Mouse (Mus musculus): ENCODE results near the gene Kyat1. TPM values are rescaled to one million over a fixed set of nuclear protein-coding genes. Genes with fewer than 3 reads are reported as not detected.
"Not testable (repeated sequence)": the region's sequence is repeated elsewhere in the genome, so short reads cannot be mapped to it uniquely, and the experiment has no call there.

Kyat1 gene
- polyA plus RNA-seq, 1 experiment from 2014 or later, result 8.3 TPM

DNA sequence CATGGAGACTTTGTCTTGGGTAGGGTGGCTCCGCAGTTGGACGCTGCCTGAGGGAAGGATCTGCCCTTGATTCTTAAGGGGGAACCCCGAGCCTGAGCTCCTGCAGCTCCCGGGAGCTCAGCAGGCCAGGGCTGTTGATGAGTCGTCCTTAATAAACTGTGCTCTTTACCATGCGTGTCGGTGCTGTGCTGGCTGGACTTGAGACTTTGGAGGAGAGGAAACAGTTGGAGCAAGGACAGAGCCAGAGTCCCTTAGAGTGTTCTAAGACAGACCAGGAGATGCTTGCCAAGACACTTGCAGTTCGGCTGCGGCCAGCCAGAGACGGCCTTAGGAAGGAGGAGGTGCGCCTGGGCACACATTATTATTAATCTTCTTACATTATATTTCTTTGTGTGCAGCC lies 53.8 kb downstream of the Kyat1 start:
- Histone ChIP-seq H3K27me3 (ENCODE audit: low read depth, poor library complexity, severe bottlenecking) (no peaks in the 10 kb centered on the region), H3K27ac (replicated peaks) (no peak overlapping the region), H3K4me3 (no peak overlapping the region), H3K36me3 (peaks cover 50% of the 10 kb centered on the region), H3K4me1 (no peaks in the 10 kb centered on the region), H3K9me3 (replicated peaks) (no peaks in the 10 kb centered on the region)
- DNase-seq (ENCODE audit: low spot score), result no peak
- WGBS, result 94% methylated on average over 11 of the region's 11 CpGs

DNA sequence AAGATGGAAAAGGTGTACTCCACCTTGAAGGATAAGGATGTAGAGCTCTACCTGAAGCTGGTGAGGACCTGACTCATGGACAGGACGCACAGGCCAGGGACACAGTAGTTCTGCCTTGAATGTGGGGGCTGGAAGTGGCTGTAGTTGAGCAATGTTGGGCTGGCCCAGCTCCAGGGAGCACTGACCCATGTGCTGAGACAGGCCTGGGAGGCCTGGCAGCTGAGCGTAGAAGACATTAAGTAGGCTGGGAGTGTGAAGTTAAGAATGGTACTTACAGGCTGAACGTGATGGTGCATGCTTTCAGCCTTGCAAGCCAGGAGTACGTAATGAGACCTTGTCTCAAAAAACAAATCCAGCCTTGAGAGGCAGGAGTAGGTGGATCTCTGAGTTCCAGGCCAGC lies 58.2 kb downstream of the Kyat1 start:
- Histone ChIP-seq H3K4me3 (no peak overlapping the region), H3K9me3 (replicated peaks) (no peaks in the 10 kb centered on the region), H3K27ac (replicated peaks) (no peak overlapping the region), H3K27me3 (ENCODE audit: low read depth, poor library complexity, severe bottlenecking) (no peaks in the 10 kb centered on the region), H3K36me3 (peaks cover 88% of the 10 kb centered on the region), H3K4me1 (no peaks in the 10 kb centered on the region)
- no peak for DNase-seq (ENCODE audit: low spot score)
- 97% methylated on average over 4 of the region's 4 CpGs for WGBS

DNA sequence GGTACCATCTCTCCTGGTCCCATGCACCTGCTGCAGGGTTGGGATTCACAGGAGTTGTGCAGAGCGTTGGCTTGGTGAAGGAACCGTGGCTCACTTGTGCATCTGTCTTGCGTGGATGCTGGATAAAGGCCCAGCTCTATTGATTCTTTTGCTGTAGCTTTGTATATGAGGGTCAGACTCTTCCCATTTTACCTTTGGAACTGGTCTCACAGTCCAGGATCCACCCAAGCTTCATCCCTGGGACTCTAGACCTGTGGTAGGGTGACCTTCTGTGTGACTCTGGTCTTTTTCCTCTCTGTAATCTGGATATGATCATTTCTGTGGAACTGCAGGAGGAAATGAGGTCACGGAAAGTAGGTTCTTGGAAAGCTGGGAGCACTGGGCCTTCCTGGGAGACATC lies 61.2 kb downstream of the Kyat1 start:
- Histone ChIP-seq H3K9me3 (replicated peaks) (no peaks in the 10 kb centered on the region), H3K4me3 (no peak overlapping the region), H3K36me3 (peaks cover 90% of the 10 kb centered on the region), H3K4me1 (no peaks in the 10 kb centered on the region), H3K27me3 (ENCODE audit: low read depth, poor library complexity, severe bottlenecking) (no peaks in the 10 kb centered on the region), H3K27ac (replicated peaks) (no peak overlapping the region)
- 90% methylated on average over 4 of the region's 4 CpGs for WGBS
- no peak for DNase-seq (ENCODE audit: low spot score)

DNA sequence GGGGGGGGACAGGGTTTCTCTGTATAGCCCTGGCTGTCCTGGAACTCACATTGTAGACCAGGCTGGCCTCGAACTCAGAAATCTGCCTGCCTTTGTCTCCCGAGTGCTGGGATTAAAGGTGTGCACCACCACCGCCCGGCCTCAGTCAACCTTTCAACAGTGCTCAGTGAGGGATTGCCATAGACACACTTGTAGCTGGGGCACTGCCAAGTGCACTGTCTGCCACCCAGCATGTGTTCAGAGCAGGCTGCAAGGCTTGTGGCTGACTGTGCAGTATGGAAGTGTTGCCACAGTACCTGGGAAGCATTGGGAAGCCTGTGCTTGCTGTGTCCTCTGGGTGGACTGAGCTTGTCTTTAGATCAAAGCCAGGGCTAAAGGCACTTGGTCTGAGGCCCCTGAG lies 65.6 kb downstream of the Kyat1 start:
- H3K27ac ChIP-seq (replicated peaks); H3K27me3 ChIP-seq (ENCODE audit: low read depth, poor library complexity, severe bottlenecking); H3K4me3 ChIP-seq; DNase-seq (ENCODE audit: low spot score); H3K9me3 ChIP-seq (replicated peaks): not testable (repeated sequence)
- WGBS, result 94% methylated on average over 4 of the region's 4 CpGs
- H3K36me3 ChIP-seq, result peaks cover 90% of the 10 kb centered on the region
- peaks cover 12% of the 10 kb centered on the region for H3K4me1 ChIP-seq

DNA sequence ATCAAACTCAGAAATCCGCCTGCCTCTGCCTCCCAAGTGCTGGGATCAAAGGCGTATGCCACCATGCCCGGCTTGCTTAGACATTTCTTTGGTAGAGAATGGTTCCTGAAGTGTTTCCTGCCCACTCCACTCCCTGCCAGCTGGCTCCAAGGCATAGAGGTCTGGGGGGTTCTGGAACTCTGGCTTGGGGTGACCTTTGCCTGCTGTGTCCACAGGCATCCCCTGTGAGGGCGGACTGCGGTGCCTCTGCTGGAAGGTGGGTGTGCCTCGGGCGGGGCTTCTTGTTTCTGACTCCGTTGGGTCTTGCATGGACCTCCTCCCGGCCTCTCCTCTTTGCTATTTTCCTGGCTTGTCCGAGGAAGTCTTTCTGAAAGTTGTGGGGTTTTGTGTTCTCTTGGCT lies 69.2 kb downstream of the Kyat1 start:
- Histone ChIP-seq H3K4me1 (peaks cover 34% of the 10 kb centered on the region), H3K9me3 (replicated peaks) (no peaks in the 10 kb centered on the region), H3K27me3 (ENCODE audit: low read depth, poor library complexity, severe bottlenecking) (no peaks in the 10 kb centered on the region), H3K4me3 (no peak overlapping the region), H3K36me3 (peaks cover 55% of the 10 kb centered on the region), H3K27ac (replicated peaks) (no peak overlapping the region)
- WGBS, result 93% methylated on average over 10 of the region's 10 CpGs
- no peak for DNase-seq (ENCODE audit: low spot score)

Other genes with a start within 250 kb of the Kyat1 start
- 91.7 and 116 TPM in 2 replicates for gene Sptan1, start 240.3 kb downstream of the Kyat1 start, polyA plus RNA-seq (2016; fragmentation: Nextera tagmentation; extraction: Ambion mirVana)
- gene Wdr34, start 157.0 kb downstream of the Kyat1 start, polyA plus RNA-seq (2016; fragmentation: Nextera tagmentation; extraction: Ambion mirVana), result 26.6 and 30.5 TPM in 2 replicates
- 777 and 858 TPM in 2 replicates for gene Set, start 148.5 kb downstream of the Kyat1 start, polyA plus RNA-seq (2016; fragmentation: Nextera tagmentation; extraction: Ambion mirVana)
- 12.1 and 13.5 TPM in 2 replicates for gene Pkn3, start 128.2 kb downstream of the Kyat1 start, polyA plus RNA-seq (2016; fragmentation: Nextera tagmentation; extraction: Ambion mirVana)
- gene Zdhhc12, start 112.2 kb downstream of the Kyat1 start, polyA plus RNA-seq (2016; fragmentation: Nextera tagmentation; extraction: Ambion mirVana), result 36.8 and 41.9 TPM in 2 replicates
- gene Zer1, start 81.3 kb downstream of the Kyat1 start, polyA plus RNA-seq (2016; fragmentation: Nextera tagmentation; extraction: Ambion mirVana), result 6.0 and 8.3 TPM in 2 replicates
- gene Tbc1d13, start 72.1 kb downstream of the Kyat1 start, polyA plus RNA-seq (2016; fragmentation: Nextera tagmentation; extraction: Ambion mirVana), result 6.0 and 6.3 TPM in 2 replicates
- 16.9 and 18.6 TPM in 2 replicates for gene Endog, start 34.4 kb downstream of the Kyat1 start, polyA plus RNA-seq (2016; fragmentation: Nextera tagmentation; extraction: Ambion mirVana)
- gene Spout1, start 27.4 kb downstream of the Kyat1 start, polyA plus RNA-seq (2016; fragmentation: Nextera tagmentation; extraction: Ambion mirVana), result 88.5 and 89.0 TPM in 2 replicates
- 40.8 and 43.7 TPM in 2 replicates for gene Lrrc8a, start 31.9 kb upstream of the Kyat1 start, polyA plus RNA-seq (2016; fragmentation: Nextera tagmentation; extraction: Ambion mirVana)
- gene Gm28035, start 34.7 kb upstream of the Kyat1 start, polyA plus RNA-seq (2016; fragmentation: Nextera tagmentation; extraction: Ambion mirVana), result 0.10 TPM in 2 replicates
- 2.7 and 4.7 TPM in 2 replicates for gene Phyhd1, start 60.4 kb upstream of the Kyat1 start, polyA plus RNA-seq (2016; fragmentation: Nextera tagmentation; extraction: Ambion mirVana)
- gene Gm28038, start 75.2 kb upstream of the Kyat1 start, polyA plus RNA-seq (2016; fragmentation: Nextera tagmentation; extraction: Ambion mirVana), result not detected in 2 replicates
- 27.3 and 29.4 TPM in 2 replicates for gene Dolk, start 80.5 kb upstream of the Kyat1 start, polyA plus RNA-seq (2016; fragmentation: Nextera tagmentation; extraction: Ambion mirVana)
- gene Nup188, start 80.5 kb upstream of the Kyat1 start, polyA plus RNA-seq (2016; fragmentation: Nextera tagmentation; extraction: Ambion mirVana), result 55.4 and 57.7 TPM in 2 replicates
- 70.7 and 84.7 TPM in 2 replicates for gene Sh3glb2, start 153.5 kb upstream of the Kyat1 start, polyA plus RNA-seq (2016; fragmentation: Nextera tagmentation; extraction: Ambion mirVana)
- 27.8 and 29.6 TPM in 2 replicates for gene Miga2, start 158.4 kb upstream of the Kyat1 start, polyA plus RNA-seq (2016; fragmentation: Nextera tagmentation; extraction: Ambion mirVana)
- 53.2 and 62.7 TPM in 2 replicates for gene Dolpp1, start 186.4 kb upstream of the Kyat1 start, polyA plus RNA-seq (2016; fragmentation: Nextera tagmentation; extraction: Ambion mirVana)
- 22.5 and 23.7 TPM in 2 replicates for gene Crat, start 210.0 kb upstream of the Kyat1 start, polyA plus RNA-seq (2016; fragmentation: Nextera tagmentation; extraction: Ambion mirVana)
- 151 and 152 TPM in 2 replicates for gene Ptpa, start 210.2 kb upstream of the Kyat1 start, polyA plus RNA-seq (2016; fragmentation: Nextera tagmentation; extraction: Ambion mirVana)